Mouse (Mus musculus) lung, postnatal 0 days (tissue): ENCODE results near the gene Safb.

Source experiments
- CTCF ChIP-seq: IDR thresholded peaks from 2 replicates; pipeline ENCODE4 v1.5.1; 2016; ENCODE audit warnings: antibody characterized with exemption, mild to moderate bottlenecking
- EP300 ChIP-seq: IDR thresholded peaks from 2 replicates; pipeline ENCODE4 v1.6.1; 2016; ENCODE audit warnings: antibody characterized with exemption, mild to moderate bottlenecking, control low read depth

- no peak for TF ChIP-seq CTCF
- no peak for TF ChIP-seq EP300
Measured at GRCm38 (mm10) chr17:56570287-56570686, 14.3 kb upstream of the Safb start.
